Mouse (Mus musculus) ES-Bruce4 (cell line): ENCODE results near the gene Shisa8. TPM values are rescaled to one million over a fixed set of nuclear protein-coding genes. Genes with fewer than 3 reads are reported as not detected.

Source experiments
- H3K27ac ChIP-seq: 2 replicates; pipeline ENCODE4 v1.5.1; 2012; ENCODE audit warnings: low read length, inconsistent platforms; ENCODE audit not compliant: insufficient read depth
- H3K27me3 ChIP-seq: 2 replicates; pipeline ENCODE4 v1.6.1; 2012; ENCODE audit warnings: mild to moderate bottlenecking, low read length, inconsistent platforms; ENCODE audit not compliant: control insufficient read depth, poor library complexity, insufficient read depth, severe bottlenecking
- H3K36me3 ChIP-seq: 2 replicates; pipeline ENCODE4 v1.6.1; 2012; ENCODE audit warnings: inconsistent platforms, mild to moderate bottlenecking, low read length, moderate library complexity; ENCODE audit not compliant: control insufficient read depth, poor library complexity, insufficient read depth, severe bottlenecking
- H3K4me1 ChIP-seq: one replicate; pipeline ENCODE4 v1.8.1; 2011; ENCODE audit warnings: low read length; ENCODE audit not compliant: control insufficient read depth, insufficient read depth
- H3K4me3 ChIP-seq: 2 replicates; pipeline ENCODE4 v1.5.1; 2011; ENCODE audit warnings: low read depth, mild to moderate bottlenecking, low read length
- H3K9ac ChIP-seq: 2 replicates; pipeline ENCODE4 v1.6.1; 2012; ENCODE audit warnings: low read depth, mild to moderate bottlenecking, inconsistent platforms; ENCODE audit not compliant: poor library complexity, severe bottlenecking
- H3K9me3 ChIP-seq: replicated peaks from 2 replicates; pipeline ENCODE4 v1.6.1; 2012; ENCODE audit warnings: mild to moderate bottlenecking, low read length, inconsistent platforms; ENCODE audit not compliant: control insufficient read depth, poor library complexity, insufficient read depth, severe bottlenecking
- CTCF ChIP-seq: IDR thresholded peaks from one replicate; pipeline ENCODE4 v1.8.1; 2011; ENCODE audit warnings: low read depth, low read length
- EP300 ChIP-seq: IDR thresholded peaks from 2 replicates; pipeline ENCODE4 v1.6.1; 2011; ENCODE audit warnings: low read depth, low read length; ENCODE audit not compliant: insufficient read depth
- POLR2A ChIP-seq: IDR thresholded peaks from one replicate; pipeline ENCODE4 v1.8.1; 2011; ENCODE audit warnings: low read length; ENCODE audit not compliant: insufficient read depth
- polyA plus RNA-seq: library from polyadenylated mRNA; stranded (reverse); fragments of >200 nt; gene quantifications from 2 replicates; pipeline ENCODE4 v1.2.4, GENCODE M21; 2011; ENCODE audit warnings: low read depth; ENCODE audit not compliant: missing spikeins, insufficient read depth, insufficient read length

Gene Shisa8
- polyA plus RNA-seq, 1 experiment, result 7.4 TPM

- no peak overlapping the region for H3K9ac ChIP-seq
- no peak for TF ChIP-seq POLR2A
- no peak for TF ChIP-seq CTCF
- TF ChIP-seq EP300, result no peak
- H3K4me1 ChIP-seq, result peaks cover 10% of the 10 kb centered on the region
- no peak overlapping the region for H3K27ac ChIP-seq
- no peak overlapping the region for H3K4me3 ChIP-seq
- H3K36me3 ChIP-seq, result 0 out of 2 replicates have a peak, but pooled peaks cover 2% of the 10 kb centered on the region
- no peaks in the 10 kb centered on the region for H3K9me3 ChIP-seq
- no peaks in the 10 kb centered on the region for H3K27me3 ChIP-seq
These were observed 55.7 kb downstream of the Shisa8 start for GRCm38 (mm10) chr15:82156902-82157301.

GRCm38 (mm10) chr15:82156298-82156697 lies 56.3 kb downstream of the Shisa8 start:
- Histone ChIP-seq H3K36me3 (0 out of 2 replicates have a peak, but pooled peaks cover 2% of the 10 kb centered on the region), H3K27me3 (no peaks in the 10 kb centered on the region), H3K4me3 (no peak overlapping the region), H3K9me3 (no peaks in the 10 kb centered on the region), H3K27ac (no peak overlapping the region), H3K4me1 (peaks cover 10% of the 10 kb centered on the region), H3K9ac (no peak overlapping the region)
- TF ChIP-seq EP300 (no peak), POLR2A (no peak), CTCF (no peak)

Other genes starting within 250 kb of the Shisa8 start
- 3.5 and 4.8 TPM in 2 replicates for gene 1700029P11Rik, start 232.3 kb downstream of the Shisa8 start, polyA plus RNA-seq
- gene Xrcc6, start 225.0 kb downstream of the Shisa8 start, polyA plus RNA-seq, result 98.6 and 131 TPM in 2 replicates
- 45.4 and 45.9 TPM in 2 replicates for gene Desi1, start 179.0 kb downstream of the Shisa8 start, polyA plus RNA-seq
- 271 and 279 TPM in 2 replicates for gene Snu13, start 165.2 kb downstream of the Shisa8 start, polyA plus RNA-seq
- gene 4930407I10Rik, start 153.7 kb downstream of the Shisa8 start, polyA plus RNA-seq, result not detected in 2 replicates
- gene Mei1, start 142.8 kb downstream of the Shisa8 start, polyA plus RNA-seq, result 0.23 TPM in 1 of 2 replicates, not detected in the other
- 13.7 and 15.0 TPM in 2 replicates for gene Ccdc134, start 84.9 kb downstream of the Shisa8 start, polyA plus RNA-seq
- 205 and 210 TPM in 2 replicates for gene Srebf2, start 65.6 kb downstream of the Shisa8 start, polyA plus RNA-seq
- gene Tnfrsf13c, start 11.6 kb upstream of the Shisa8 start, polyA plus RNA-seq, result 1.9 and 2.3 TPM in 2 replicates
- gene Cenpm, start 31.9 kb upstream of the Shisa8 start, polyA plus RNA-seq, result 43.2 and 52.0 TPM in 2 replicates
- not detected in 2 replicates for gene 1500009C09Rik, start 39.6 kb upstream of the Shisa8 start, polyA plus RNA-seq
- gene Sept3, start 62.1 kb upstream of the Shisa8 start, polyA plus RNA-seq, result 8.8 and 9.7 TPM in 2 replicates
- gene Wbp2nl, start 86.1 kb upstream of the Shisa8 start, polyA plus RNA-seq, result 0.70 and 1.1 TPM in 2 replicates
- 29.5 and 30.0 TPM in 2 replicates for gene Naga, start 126.1 kb upstream of the Shisa8 start, polyA plus RNA-seq
- gene Pheta2, start 126.1 kb upstream of the Shisa8 start, polyA plus RNA-seq, result 1.8 and 2.7 TPM in 2 replicates
- 84.8 and 86.7 TPM in 2 replicates for gene Smdt1, start 126.1 kb upstream of the Shisa8 start, polyA plus RNA-seq
- gene Ndufa6, start 141.5 kb upstream of the Shisa8 start, polyA plus RNA-seq, result 212 and 236 TPM in 2 replicates
- gene Cyp2d22, start 167.4 kb upstream of the Shisa8 start, polyA plus RNA-seq, result 1.1 and 1.9 TPM in 2 replicates
- not detected in 2 replicates for gene Cyp2d11, start 181.2 kb upstream of the Shisa8 start, polyA plus RNA-seq
- gene Cyp2d10, start 194.4 kb upstream of the Shisa8 start, polyA plus RNA-seq, result not detected in 2 replicates
- not detected in 2 replicates for gene Cyp2d9, start 220.6 kb upstream of the Shisa8 start, polyA plus RNA-seq